Comparison of ENCODE assay signal across 13 mouse cellular contexts in the genomic region with DNA sequence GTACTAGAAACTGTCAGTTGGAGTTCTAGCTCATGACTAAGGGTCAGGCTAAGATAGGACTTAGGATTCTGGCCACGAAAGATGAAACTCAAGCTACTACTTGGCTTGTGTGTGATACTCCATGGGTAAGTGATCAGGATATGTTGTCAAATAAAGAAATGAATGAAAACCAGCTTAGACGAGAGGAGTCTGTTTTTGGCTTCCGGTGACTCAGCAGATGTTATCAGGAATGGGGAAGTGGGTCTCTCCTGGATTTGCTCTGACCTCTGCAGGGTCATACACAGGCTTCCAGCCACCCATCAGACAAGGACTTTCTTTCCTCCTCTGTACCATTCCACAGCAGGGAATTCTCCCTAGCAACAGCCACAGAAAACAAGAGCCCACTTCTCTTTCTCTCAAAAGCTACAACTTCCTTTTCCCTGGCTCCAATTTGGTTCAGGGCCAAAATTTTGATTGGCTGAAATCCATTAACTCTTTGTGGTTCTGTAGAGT. TPM values are rescaled to one million over a fixed set of nuclear protein-coding genes. Genes with fewer than 3 reads are reported as not detected.
DNase-seq lines count a peak whose midpoint lies in the region; TF ChIP-seq lines count a peak whose summit lies in the region.
"Had no signal": no experiment of that assay in that cellular context is flagged by ENCODE, and none has a peak within 500 bp of the region (broad histone marks: within the 10 kb centered on the region; RNA-seq: fewer than 3 reads in every experiment).

No protein-coding gene starts in this region.

- no peaks in the 10 kb centered on the region for H3K9me3 ChIP-seq in ES-Bruce4 (replicated peaks; ENCODE audit: control insufficient read depth, insufficient read depth, low read length, poor library complexity, severe bottlenecking)
- H3K9me3 ChIP-seq in limb, embryonic 10.5 days (replicated peaks): no peaks in the 10 kb centered on the region
- H3K9me3 ChIP-seq: limb, embryonic 15.5 days; midbrain, embryonic 15.5 days had no signal

- TF ChIP-seq EP300 in ES-Bruce4 (IDR thresholded peaks at IDR 0.05; ENCODE audit: insufficient read depth, low read depth, low read length): 0 out of 2 replicates have a peak, but pooled peaks have one; percentile 43

- H3K4me1 ChIP-seq in ES-Bruce4 (ENCODE audit: control insufficient read depth, insufficient read depth, low read length): peaks cover 9% of the 10 kb centered on the region
- H3K4me1 ChIP-seq in embryonic fibroblast, embryonic 13.5 days (ENCODE audit: control insufficient read depth, insufficient read depth, low read length): 0 out of 2 replicates have a peak, but pooled peaks cover 6% of the 10 kb centered on the region
- peaks cover 7% of the 10 kb centered on the region for H3K4me1 ChIP-seq in limb, embryonic 10.5 days
- H3K4me1 ChIP-seq: limb, embryonic 15.5 days; midbrain, embryonic 15.5 days had no signal

- H3K36me3 ChIP-seq in ES-Bruce4 (ENCODE audit: control insufficient read depth, insufficient read depth, low read length, poor library complexity, severe bottlenecking): no peaks in the 10 kb centered on the region
- H3K36me3 ChIP-seq in limb, embryonic 10.5 days: no peaks in the 10 kb centered on the region
- H3K36me3 ChIP-seq: limb, embryonic 15.5 days; midbrain, embryonic 15.5 days had no signal

- DNase-seq in cerebellum, postnatal 10 days: peak; percentile 45
- no peak for DNase-seq in cerebellum, adult 11 months
- peak; percentile 5 to 51 for DNase-seq in layer of hippocampus, postnatal 14 days (ENCODE audit: low spot score in 2 of 2)
- DNase-seq in layer of hippocampus, adult 2 months (ENCODE audit: low spot score in 2 of 2): no peak
- no peak for DNase-seq in limb, embryonic 10.5 days (ENCODE audit: low spot score)
- no peak for DNase-seq in embryo, embryonic 9.5 days (ENCODE audit: extremely low spot score)
- DNase-seq: embryo, embryonic 11 days; kidney, adult 8-10 months; thymus, postnatal 14 days had no signal

- H3K4me3 ChIP-seq in layer of hippocampus, adult 2 months: no peak overlapping the region
- no peak overlapping the region for H3K4me3 ChIP-seq in ES-Bruce4 (ENCODE audit: low read depth, low read length)
- no peak overlapping the region for H3K4me3 ChIP-seq in embryonic fibroblast, embryonic 13.5 days (ENCODE audit: insufficient read depth, low read length)
- H3K4me3 ChIP-seq in limb, embryonic 10.5 days: no peak overlapping the region
- H3K4me3 ChIP-seq: limb, embryonic 15.5 days; midbrain, embryonic 15.5 days had no signal

- TF ChIP-seq CTCF in layer of hippocampus, adult 2 months (conservative IDR thresholded peaks at IDR 0.05): no peak
- TF ChIP-seq CTCF in ES-Bruce4 (IDR thresholded peaks at IDR 0.05; ENCODE audit: low read depth, low read length): no peak
- no peak for TF ChIP-seq CTCF in embryonic fibroblast, embryonic 13.5 days (IDR thresholded peaks at IDR 0.05; ENCODE audit: borderline replicate concordance, insufficient read depth, low read length)

- no peaks in the 10 kb centered on the region for H3K27me3 ChIP-seq in ES-Bruce4 (ENCODE audit: control insufficient read depth, insufficient read depth, low read length, poor library complexity, severe bottlenecking)
- no peaks in the 10 kb centered on the region for H3K27me3 ChIP-seq in limb, embryonic 10.5 days (ENCODE audit: low read depth, poor library complexity, severe bottlenecking)
- H3K27me3 ChIP-seq: limb, embryonic 15.5 days; midbrain, embryonic 15.5 days had no signal

- H3K27ac ChIP-seq in layer of hippocampus, adult 2 months: no peak overlapping the region
- H3K27ac ChIP-seq in ES-Bruce4 (ENCODE audit: insufficient read depth, low read length): 0 out of 2 replicates have a peak overlapping the region, but pooled peaks have one; percentile 62
- peak overlapping the region; percentile 52 for H3K27ac ChIP-seq in embryonic fibroblast, embryonic 13.5 days (ENCODE audit: insufficient read depth, low read length)
- no peak overlapping the region for H3K27ac ChIP-seq in limb, embryonic 10.5 days
- H3K27ac ChIP-seq: limb, embryonic 15.5 days; midbrain, embryonic 15.5 days had no signal

- WGBS in limb, embryonic 10.5 days: 78% methylated on average over 3 of the region's 3 CpGs

- TF ChIP-seq POLR2A in ES-Bruce4 (IDR thresholded peaks at IDR 0.05; ENCODE audit: insufficient read depth, low read length): no peak
- no peak for TF ChIP-seq POLR2A in embryonic fibroblast, embryonic 13.5 days (IDR thresholded peaks at IDR 0.05; ENCODE audit: low read depth, low read length)

- no peak overlapping the region for H3K9ac ChIP-seq in ES-Bruce4 (ENCODE audit: low read depth, poor library complexity, severe bottlenecking)
- H3K9ac ChIP-seq: limb, embryonic 15.5 days; midbrain, embryonic 15.5 days had no signal

RNA-seq across cellular contexts. Expression of gene Slc2a1, which starts 25.7 kb away (rescaled TPM):
- total RNA-seq in layer of hippocampus, postnatal 14 days (2021): 100 to 1,000 TPM in 1 of 2 experiments, 10 to 100 TPM in 1; 89.7 to 110 TPM
- total RNA-seq in layer of hippocampus, adult 2 months (2021): 10 to 100 TPM; 94.5 to 96.4 TPM
- 682 and 697 TPM in 2 replicates for polyA plus RNA-seq in ES-Bruce4 (2011; ENCODE audit: insufficient read depth, insufficient read length, low read depth, missing spikeins)
- 92.4 and 124 TPM in 2 replicates for polyA plus RNA-seq in embryonic fibroblast, embryonic 13.5 days (2011; ENCODE audit: insufficient read length, low read depth, missing spikeins)
- polyA plus RNA-seq in limb, embryonic 10.5 days (2016; fragmentation: Nextera tagmentation; extraction: Ambion mirVana): 110 and 139 TPM in 2 replicates

Comparison
In these comparisons a context has a peak if more than half of its experiments do, and no peak if none do; other contexts are left out.
1. DNase-seq: peak in cerebellum, postnatal 10 days (2 of 2) and layer of hippocampus, postnatal 14 days (2 of 2); none in cerebellum, adult 11 months (single experiment), layer of hippocampus, adult 2 months (0 of 2), limb, embryonic 10.5 days (single experiment) and embryo, embryonic 9.5 days (single experiment).
2. H3K27ac ChIP-seq: peak in ES-Bruce4 (single experiment) and embryonic fibroblast, embryonic 13.5 days (single experiment); none in layer of hippocampus, adult 2 months (single experiment) and limb, embryonic 10.5 days (single experiment).